Mouse (Mus musculus) cortical plate, adult 2 months (tissue): ENCODE data around the gene BC147527. TPM values are rescaled to one million over a fixed set of nuclear protein-coding genes. Genes with fewer than 3 reads are reported as not detected.
"Not testable (repeated sequence)": the region's sequence is repeated elsewhere in the genome, so short reads cannot be mapped to it uniquely, and the experiment has no call there.

Source experiments
- H3K27ac ChIP-seq: fragments of 200-500 bp; 2 replicates; pipeline ENCODE4 v1.5.1; 2012; ENCODE audit warnings: low read length, control low read depth, inconsistent platforms; ENCODE audit not compliant: insufficient read depth
- H3K4me1 ChIP-seq: fragments of 200-500 bp; 2 replicates; pipeline ENCODE4 v1.6.1; 2011; ENCODE audit warnings: low read length; ENCODE audit not compliant: control insufficient read depth, insufficient read depth
- H3K4me3 ChIP-seq: fragments of 200-500 bp; 2 replicates; pipeline ENCODE4 v1.5.1; 2011; ENCODE audit warnings: mild to moderate bottlenecking, low read length, control low read depth; ENCODE audit not compliant: insufficient read depth
- CTCF ChIP-seq: fragments of 200-500 bp; IDR thresholded peaks from 2 replicates; pipeline ENCODE4 v1.5.1; 2011; ENCODE audit warnings: mild to moderate bottlenecking, control low read depth, low read length; ENCODE audit not compliant: insufficient read depth; ENCODE audit errors: extremely low read depth
- POLR2A ChIP-seq: fragments of 200-500 bp; IDR thresholded peaks from 2 replicates; pipeline ENCODE4 v1.6.1; 2011; ENCODE audit warnings: mild to moderate bottlenecking, low read length, control low read depth; ENCODE audit not compliant: insufficient read depth; ENCODE audit errors: extremely low read depth
- polyA plus RNA-seq: library from polyadenylated mRNA; depleted of rRNA; stranded (reverse); fragments of >200 nt; gene quantifications from 2 replicates; pipeline ENCODE4 v1.2.3, GENCODE M21; 2012; rRNA removed

BC147527 gene
- polyA plus RNA-seq, 1 experiment = 0.46 TPM

DNA sequence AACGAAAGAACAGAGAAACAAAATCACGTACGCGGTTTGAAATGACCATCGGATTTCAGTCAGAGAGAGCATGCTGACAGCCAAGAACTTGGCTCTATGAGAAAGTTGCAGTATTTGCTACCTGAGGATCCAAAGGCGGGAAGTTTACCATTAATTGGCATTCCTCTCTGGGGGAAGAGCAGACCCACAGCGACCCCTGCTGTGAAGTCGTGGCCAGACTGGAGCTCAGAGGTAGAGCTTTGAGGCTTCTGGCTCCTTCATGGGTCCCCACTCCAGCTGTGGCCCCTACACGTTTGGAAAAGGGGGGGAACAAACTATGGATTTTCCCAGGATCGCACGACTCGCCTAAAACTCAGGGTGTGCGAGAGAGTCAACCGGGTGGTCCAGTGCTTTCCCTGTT lies 13.4 kb downstream of the BC147527 start:
- TF ChIP-seq POLR2A = no peak
- TF ChIP-seq CTCF = no peak
- H3K4me1 ChIP-seq = no peaks in the 10 kb centered on the region
- no peak overlapping the region for H3K27ac ChIP-seq
- no peak overlapping the region for H3K4me3 ChIP-seq

DNA sequence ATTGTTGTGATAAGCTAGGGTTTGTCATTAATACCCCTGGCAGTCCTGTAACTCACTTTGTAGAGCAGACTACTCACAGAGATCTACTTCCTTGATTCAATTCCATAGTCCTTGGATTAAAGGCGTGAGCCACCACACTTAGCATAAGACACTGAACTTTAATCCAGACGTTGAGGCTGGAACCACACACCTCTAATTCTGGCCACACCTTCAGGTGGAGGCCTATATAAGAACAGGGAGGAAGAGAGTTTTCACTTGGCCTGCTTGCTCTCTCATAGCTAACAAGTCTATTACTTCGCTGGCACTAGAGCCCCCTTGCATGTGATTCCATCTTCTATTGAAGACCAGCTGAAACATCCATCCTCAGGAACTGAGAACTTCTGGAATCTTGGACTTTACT lies 16.4 kb downstream of the BC147527 start, which contains the start of gene Tcstv3:
Tcstv3 (plus strand) TSS at position 301 of the 400 bp plus-strand sequence.
- not testable (repeated sequence) for H3K4me3 ChIP-seq

GRCm38 (mm10) chr13:120320183-120320582 lies 20.0 kb downstream of the BC147527 start:
- Histone ChIP-seq H3K4me3 (no peak overlapping the region), H3K4me1 (no peaks in the 10 kb centered on the region), H3K27ac (no peak overlapping the region)
- TF ChIP-seq POLR2A = no peak
- TF ChIP-seq CTCF = no peak

More for the DNA sequence above, 16.4 kb downstream of the BC147527 start, which contains the start of gene Tcstv3:
- H3K4me1 ChIP-seq, H3K27ac ChIP-seq: not testable (repeated sequence)

DNA sequence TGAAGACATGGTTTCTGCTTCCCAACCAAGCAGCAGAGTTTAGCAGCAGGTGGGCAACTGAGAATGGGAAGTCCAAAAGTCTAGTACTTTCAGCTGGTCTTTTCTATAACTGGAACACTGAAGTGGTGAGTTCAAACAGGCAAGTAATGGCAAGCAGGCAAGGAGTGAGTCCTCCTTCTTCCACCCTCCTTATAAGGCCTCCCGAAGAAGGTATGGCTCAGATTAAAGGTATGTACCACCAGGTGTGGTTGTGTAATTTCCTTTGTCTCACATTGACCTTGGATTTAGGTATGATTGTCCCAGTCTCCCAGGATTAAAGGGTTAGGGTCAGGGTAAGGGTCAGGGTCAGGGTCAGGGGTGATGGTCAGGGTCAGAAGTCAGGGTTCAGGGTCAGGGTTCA lies 20.5 kb downstream of the BC147527 start:
- no peaks in the 10 kb centered on the region for H3K4me1 ChIP-seq
- no peak overlapping the region for H3K27ac ChIP-seq
- H3K4me3 ChIP-seq = no peak overlapping the region
- TF ChIP-seq CTCF = no peak
- TF ChIP-seq POLR2A = no peak

Other genes with a start within 250 kb of the BC147527 start
- gene Gm21188, start 248.2 kb upstream of the BC147527 start, polyA plus RNA-seq = not detected in 2 replicates
- gene Gm20767, start 160.1 kb upstream of the BC147527 start, polyA plus RNA-seq = not detected in 2 replicates
- gene Gm21818, start 128.0 kb upstream of the BC147527 start, polyA plus RNA-seq = not detected in 2 replicates
- gene Gm21762, start 84.4 kb upstream of the BC147527 start, polyA plus RNA-seq = not detected in 2 replicates
- not detected in 2 replicates for gene Gm21731, start 61.3 kb upstream of the BC147527 start, polyA plus RNA-seq
- gene AF067061, start 37.3 kb upstream of the BC147527 start, polyA plus RNA-seq = not detected in 2 replicates
- not detected in 2 replicates for gene Tcstv3, start 16.5 kb downstream of the BC147527 start, polyA plus RNA-seq